Mouse (Mus musculus): Measurements from ENCODE around the gene Gpa33. TPM values are rescaled to one million over a fixed set of nuclear protein-coding genes. Genes with fewer than 3 reads are reported as not detected.

Gpa33 gene
- total and polyA plus RNA-seq, 3 experiments = not detected

DNA sequence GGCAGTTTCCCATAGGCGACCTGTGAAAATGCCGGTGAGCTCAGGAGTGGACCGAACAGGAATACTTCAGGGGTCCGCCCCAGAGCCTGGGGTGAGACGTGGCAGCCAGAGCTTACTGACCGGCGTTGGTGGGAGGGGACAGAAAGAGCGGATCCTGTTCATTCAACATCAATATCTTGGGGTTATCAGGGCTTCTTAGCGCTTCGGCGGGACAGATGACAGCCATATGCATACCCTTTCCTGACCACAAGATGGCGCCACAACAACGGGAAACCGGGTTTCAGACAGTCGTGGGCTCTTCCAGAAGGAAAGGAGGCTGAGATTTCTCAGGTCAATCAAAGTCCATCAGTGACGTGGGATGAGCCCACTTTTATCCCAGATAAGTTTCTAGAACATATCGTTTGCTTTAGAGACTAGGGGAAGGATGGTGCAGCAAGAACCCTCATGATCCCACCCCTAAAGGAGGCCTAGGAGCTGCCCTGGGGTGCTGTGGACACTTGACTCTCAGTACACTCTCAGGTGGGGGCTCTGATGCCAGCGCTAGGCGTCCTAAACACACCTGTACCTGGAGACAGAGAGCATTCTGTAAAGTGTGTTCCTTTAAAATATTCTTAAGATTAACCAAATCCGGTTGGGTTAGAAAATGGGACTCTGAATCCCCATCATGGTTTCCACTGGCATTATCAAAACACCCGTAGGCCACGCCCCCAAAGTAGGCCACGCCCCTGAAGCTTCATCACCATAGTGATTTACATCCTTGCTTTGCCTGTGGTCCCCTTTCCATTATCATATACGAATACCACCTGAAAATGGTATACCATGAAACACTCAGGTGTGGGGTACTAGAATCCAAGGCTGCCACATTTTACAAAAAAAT is 30.8 kb downstream of the Gpa33 start:
- Histone ChIP-seq H3K4me1 (ENCODE audit: control insufficient read depth in 1 of 2, insufficient read depth in 2 of 2, low read length in 2 of 2) (no peaks in the 10 kb centered on the region), H3K27ac (ENCODE audit: control insufficient read depth, low read depth, low read length) (no peak overlapping the region), H3K36me3 (ENCODE audit: control insufficient read depth in 1 of 2, insufficient read depth in 2 of 2, low read length in 2 of 2) (no peaks in the 10 kb centered on the region), H3K79me2 (ENCODE audit: control insufficient read depth, insufficient read depth, low read length, poor library complexity) (no peaks in the 10 kb centered on the region), H3K9ac (ENCODE audit: control insufficient read depth, low read depth, low read length, poor library complexity, severe bottlenecking) (no peak overlapping the region), H3K27me3 (ENCODE audit: control insufficient read depth in 1 of 2, insufficient read depth in 2 of 2, low read length in 2 of 2) (peaks cover 0 to 1% of the 10 kb centered on the region in 2 experiments; a peak in 1 of 4 replicates), H3K9me3 (replicated peaks; ENCODE audit: insufficient read depth, low read length) (no peaks in the 10 kb centered on the region), H3K4me3 (ENCODE audit: control insufficient read depth in 1 of 2, insufficient read depth in 1 of 2, low read depth in 2 of 2, low read length in 2 of 2) (no peak overlapping the region)
- DNase-seq (ENCODE audit: low read depth, low spot score) = peak; percentile 62
- TF ChIP-seq MAZ (IDR thresholded peaks at IDR 0.05; ENCODE audit: low read depth, low read length) = no peak
- TF ChIP-seq SMC3 (IDR thresholded peaks at IDR 0.05; ENCODE audit: low read depth, low read length) = peak; percentile 78
- TF ChIP-seq ZC3H11A (IDR thresholded peaks at IDR 0.05; ENCODE audit: low read depth, low read length) = peak; percentile 57
- TF ChIP-seq MAFK (IDR thresholded peaks at IDR 0.05; ENCODE audit: borderline replicate concordance, low read depth, low read length) = no peak
- TF ChIP-seq MYB (IDR thresholded peaks at IDR 0.05; ENCODE audit: low read depth, low read length) = no peak
- TF ChIP-seq KAT2A (conservative IDR thresholded peaks at IDR 0.05; ENCODE audit: low read depth, low read length) = no peak
- peak; percentile 84 to 87 (median 84) for TF ChIP-seq CTCF (IDR thresholded peaks at IDR 0.05 in 2 of 3, conservative IDR thresholded peaks at IDR 0.05 in 1 of 3; ENCODE audit: control insufficient read depth in 1 of 3, insufficient read depth in 1 of 3, low read depth in 2 of 3, low read length in 3 of 3, poor library complexity in 1 of 3, severe bottlenecking in 1 of 3)
- no peak for TF ChIP-seq CHD1 (IDR thresholded peaks at IDR 0.05; ENCODE audit: low read depth, low read length)
- no peak for TF ChIP-seq HCFC1 (IDR thresholded peaks at IDR 0.05; ENCODE audit: low read depth, low read length)
- no peak for TF ChIP-seq TBP (IDR thresholded peaks at IDR 0.05; ENCODE audit: low read depth, low read length)
- no peak for TF ChIP-seq CHD2 (IDR thresholded peaks at IDR 0.05; ENCODE audit: low read length)
- no peak for TF ChIP-seq NELFE (IDR thresholded peaks at IDR 0.05; ENCODE audit: low read depth, low read length)
- TF ChIP-seq NRF1 (IDR thresholded peaks at IDR 0.05; ENCODE audit: insufficient read depth, low read depth, low read length, poor library complexity, severe bottlenecking) = no peak
- TF ChIP-seq JUND (IDR thresholded peaks at IDR 0.05; ENCODE audit: low read depth, low read length) = no peak
- no peak for TF ChIP-seq ZKSCAN1 (IDR thresholded peaks at IDR 0.05; ENCODE audit: low read depth, low read length)
- no peak for TF ChIP-seq POLR2AphosphoS5 (IDR thresholded peaks at IDR 0.05; ENCODE audit: borderline replicate concordance, low read depth, low read length)
- TF ChIP-seq BHLHE40 (IDR thresholded peaks at IDR 0.05; ENCODE audit: borderline replicate concordance, low read depth, low read length) = no peak
- no peak for TF ChIP-seq USF1 (IDR thresholded peaks at IDR 0.05; ENCODE audit: low read depth, low read length)
- no peak for TF ChIP-seq TAL1 (IDR thresholded peaks at IDR 0.05; ENCODE audit: low read length)
- no peak for TF ChIP-seq SIN3A (IDR thresholded peaks at IDR 0.05; ENCODE audit: low read length)
- no peak for TF ChIP-seq MEF2A (IDR thresholded peaks at IDR 0.05; ENCODE audit: extremely low read depth, insufficient replicate concordance, low read depth, low read length, poor library complexity, severe bottlenecking)
- TF ChIP-seq GATA1 (IDR thresholded peaks at IDR 0.05; ENCODE audit: low read depth, low read length) = no peak
- no peak for TF ChIP-seq ZMIZ1 (IDR thresholded peaks at IDR 0.05; ENCODE audit: low read depth, low read length)
- no peak for TF ChIP-seq EP300 (IDR thresholded peaks at IDR 0.05; ENCODE audit: low read depth in 1 of 2, low read length in 2 of 2)
- TF ChIP-seq RAD21 (IDR thresholded peaks at IDR 0.05; ENCODE audit: low read depth, low read length) = peak; percentile 85
- TF ChIP-seq MYC (IDR thresholded peaks at IDR 0.05; ENCODE audit: low read depth, low read length) = no peak
- TF ChIP-seq ETS1 (IDR thresholded peaks at IDR 0.05; ENCODE audit: low read depth, low read length) = no peak
- TF ChIP-seq MXI1 (IDR thresholded peaks at IDR 0.05; ENCODE audit: low read depth, low read length) = no peak
- no peak for TF ChIP-seq ELF1 (IDR thresholded peaks at IDR 0.05; ENCODE audit: low read depth, low read length)
- no peak for TF ChIP-seq GABPA (IDR thresholded peaks at IDR 0.05; ENCODE audit: low read depth, low read length)

Data from MEL (cell line).